Mouse (Mus musculus): ENCODE data around the gene Golt1a. TPM values are rescaled to one million over a fixed set of nuclear protein-coding genes. Genes with fewer than 3 reads are reported as not detected.

Gene Golt1a
- total RNA-seq, 2 experiments from 2014 or later: not detected

Other genes starting within 250 kb of the Golt1a start
- gene Ppp1r15b, start 178.7 kb upstream of the Golt1a start, total RNA-seq (2021): 10 to 100 TPM; 44.5 to 45.0 TPM
- 10 to 100 TPM; 54.8 to 65.7 TPM for gene Plekha6, start 145.6 kb upstream of the Golt1a start, total RNA-seq (2021)
- under 1 TPM in 1 of 2 experiments, not detected in 1; 0.59 TPM for gene Kiss1, start 12.1 kb downstream of the Golt1a start, total RNA-seq (2021)
- gene Ren1, start 40.7 kb downstream of the Golt1a start, total RNA-seq (2021): under 1 TPM in 1 of 2 experiments, not detected in 1; 0.37 TPM
- gene Etnk2, start 53.8 kb downstream of the Golt1a start, total RNA-seq (2021): 1 to 10 TPM; 5.3 to 7.3 TPM
- gene Sox13, start 114.6 kb downstream of the Golt1a start, total RNA-seq (2021): 10 to 100 TPM in 1 of 2 experiments, 1 to 10 TPM in 1; 9.2 to 10.3 TPM

Measured in layer of hippocampus, postnatal 10 days (tissue).